Mouse (Mus musculus) midbrain, postnatal 0 days (tissue): Measurements from ENCODE around the gene Krtap19-2. TPM values are rescaled to one million over a fixed set of nuclear protein-coding genes. Genes with fewer than 3 reads are reported as not detected.

Source experiments
- ATAC-seq: fragments of 200-750 bp; cut with Nextera tagmentation; 2 replicates; pipeline ENCODE4 v1.8.0; 2017; ENCODE audit warnings: moderate number of reproducible peaks, mild to moderate bottlenecking, moderate TSS enrichment, moderate library complexity; ENCODE audit not compliant: low FRiP score
- DNase-seq: peaks from one replicate; pipeline ENCODE4 v3.0.0-alpha.2; 2015; ENCODE audit warnings: low spot score
- H3K27ac ChIP-seq: fragments of 300-500 bp; sonication (generic); 2 replicates; pipeline ENCODE4 v1.5.1; 2014; ENCODE audit warnings: low read depth, mild to moderate bottlenecking, low read length, mixed read lengths
- H3K27me3 ChIP-seq: fragments of 300-500 bp; sonication (generic); 2 replicates; pipeline ENCODE4 v1.6.1; 2014; ENCODE audit warnings: low read length, control low read depth, mixed read lengths; ENCODE audit not compliant: insufficient read depth
- H3K36me3 ChIP-seq: fragments of 300-500 bp; sonication (generic); 2 replicates; pipeline ENCODE4 v1.6.1; 2014; ENCODE audit warnings: low read length, control low read depth, mixed read lengths; ENCODE audit not compliant: insufficient read depth
- H3K4me1 ChIP-seq: fragments of 300-500 bp; sonication (generic); 2 replicates; pipeline ENCODE4 v1.6.1; 2014; ENCODE audit warnings: mild to moderate bottlenecking, control low read depth, antibody characterized with exemption, low read length, mixed read lengths; ENCODE audit not compliant: insufficient read depth
- H3K4me2 ChIP-seq: fragments of 300-500 bp; sonication (generic); 2 replicates; pipeline ENCODE4 v1.6.1; 2014; ENCODE audit warnings: low read depth, mild to moderate bottlenecking, low read length, mixed read lengths; ENCODE audit not compliant: poor library complexity, severe bottlenecking
- H3K4me3 ChIP-seq: fragments of 300-500 bp; sonication (generic); 2 replicates; pipeline ENCODE4 v1.5.1; 2014; ENCODE audit warnings: low read depth, mild to moderate bottlenecking, low read length, moderate library complexity
- H3K9ac ChIP-seq: fragments of 300-500 bp; sonication (generic); replicated peaks from 2 replicates; pipeline ENCODE4 v1.6.1; 2014; ENCODE audit warnings: mild to moderate bottlenecking, low read length, moderate library complexity, mixed read lengths; ENCODE audit not compliant: poor library complexity, severe bottlenecking
- H3K9me3 ChIP-seq: fragments of 300-500 bp; sonication (generic); 2 replicates; pipeline ENCODE4 v1.6.1; 2016; ENCODE audit warnings: low read length, control low read depth
- CTCF ChIP-seq: IDR thresholded peaks from 2 replicates; pipeline ENCODE4 v1.5.1; 2016; ENCODE audit warnings: antibody characterized with exemption, mild to moderate bottlenecking
- WGBS: fragments of 180-500 bp; shearing (Covaris S2); extraction: QIAGEN DNeasy Blood & Tissue Kit; methylation state at CpG from one replicate; pipeline ENCODE4 v1.1.7; 2014; 5-methylcytosine and 5-hydroxymethylcytosine counted together
- polyA plus RNA-seq: library from polyadenylated mRNA; unstranded; fragments of >200 nt; fragmentation: Nextera tagmentation; extraction: Ambion mirVana; gene quantifications from 2 replicates; pipeline ENCODE4 v1.2.1, GENCODE M21; 2015
- total RNA-seq: library from RNA; depleted of rRNA; stranded (reverse); fragments of >200 nt; gene quantifications from 2 replicates; pipeline ENCODE4 v1.2.3, GENCODE M21; 2014

The Krtap19-2 gene
- total and polyA plus RNA-seq, 2 experiments from 2014 or later = not detected

- Histone ChIP-seq H3K9ac (no peak overlapping the region), H3K36me3 (no peaks in the 10 kb centered on the region), H3K27ac (no peak overlapping the region), H3K9me3 (no peaks in the 10 kb centered on the region), H3K4me3 (no peak overlapping the region), H3K4me2 (no peak overlapping the region), H3K27me3 (no peaks in the 10 kb centered on the region), H3K4me1 (no peaks in the 10 kb centered on the region)
- ATAC-seq (no peak), DNase-seq (no peak)
- WGBS = 92% methylated on average over 4 of the region's 4 CpGs
- no peak for TF ChIP-seq CTCF
These were observed 9.1 kb downstream of the Krtap19-2 start for GRCm38 (mm10) chr16:88864887-88865407.

DNA sequence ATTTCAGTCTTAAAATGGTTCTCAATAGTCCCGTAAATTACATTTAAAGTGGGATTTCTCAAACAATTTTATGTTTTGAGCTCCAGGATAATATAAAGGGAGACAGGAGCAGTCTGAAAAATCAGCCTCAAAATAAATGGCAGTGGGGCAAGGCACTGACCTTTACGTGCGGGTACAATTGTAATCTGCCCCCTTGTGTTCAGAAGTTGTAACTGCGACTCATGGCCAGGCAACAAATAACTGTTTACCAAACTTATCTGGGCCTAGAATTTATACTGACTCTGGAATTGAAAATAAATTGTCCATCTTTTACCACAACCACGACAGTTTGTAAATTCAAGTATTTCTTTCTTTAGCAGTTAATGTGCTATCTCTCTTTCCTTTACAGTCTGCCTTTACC is 22.6 kb downstream of the Krtap19-2 start:
- Histone ChIP-seq H3K9me3 (no peaks in the 10 kb centered on the region), H3K27ac (no peak overlapping the region), H3K27me3 (no peaks in the 10 kb centered on the region), H3K4me3 (no peak overlapping the region), H3K9ac (no peak overlapping the region), H3K4me1 (no peaks in the 10 kb centered on the region), H3K36me3 (no peaks in the 10 kb centered on the region), H3K4me2 (no peak overlapping the region)
- ATAC-seq (no peak), DNase-seq (peak; percentile 9)
- 14% methylated on average over 5 of the region's 5 CpGs for WGBS
- TF ChIP-seq CTCF = peak; percentile 68

GRCm38 (mm10) chr16:88848558-88848957 is 25.5 kb downstream of the Krtap19-2 start:
- no peaks in the 10 kb centered on the region for H3K27me3 ChIP-seq
- 84% methylated on average over 4 of the region's 4 CpGs for WGBS
- H3K4me2 ChIP-seq = no peak overlapping the region
- no peaks in the 10 kb centered on the region for H3K36me3 ChIP-seq
- TF ChIP-seq CTCF = no peak
- no peaks in the 10 kb centered on the region for H3K9me3 ChIP-seq
- H3K9ac ChIP-seq = no peak overlapping the region
- no peak overlapping the region for H3K4me3 ChIP-seq
- H3K4me1 ChIP-seq = no peaks in the 10 kb centered on the region
- H3K27ac ChIP-seq = no peak overlapping the region
- no peak for ATAC-seq
- no peak for DNase-seq

DNA sequence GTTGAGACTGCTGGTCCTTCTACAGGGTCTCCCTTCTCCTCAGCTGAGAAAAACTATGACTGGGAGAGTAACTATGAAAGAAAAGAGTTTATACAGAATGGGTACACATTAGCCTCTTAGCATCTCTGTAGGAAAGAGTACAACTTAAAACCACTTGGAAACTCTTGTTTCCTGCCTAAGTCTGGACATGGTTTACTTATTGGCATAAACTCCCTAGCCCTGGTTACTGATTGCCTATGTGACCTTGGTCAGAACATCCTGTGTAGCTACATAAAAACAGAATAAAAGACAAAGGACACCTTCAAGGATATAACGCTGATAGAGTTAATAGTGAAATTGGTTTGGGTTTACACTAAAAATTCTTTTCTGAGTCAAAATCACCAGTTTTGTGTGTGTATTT is 26.7 kb downstream of the Krtap19-2 start:
- 97% methylated on average over 1 of the region's 1 CpGs for WGBS
- Histone ChIP-seq H3K27ac (no peak overlapping the region), H3K9ac (no peak overlapping the region), H3K4me1 (no peaks in the 10 kb centered on the region), H3K9me3 (no peaks in the 10 kb centered on the region), H3K27me3 (no peaks in the 10 kb centered on the region), H3K36me3 (no peaks in the 10 kb centered on the region), H3K4me3 (no peak overlapping the region), H3K4me2 (no peak overlapping the region)
- DNase-seq (no peak), ATAC-seq (no peak)
- TF ChIP-seq CTCF = no peak

- no peaks in the 10 kb centered on the region for H3K4me1 ChIP-seq
- ATAC-seq (no peak), DNase-seq (no peak)
- no peak for TF ChIP-seq CTCF
- H3K9me3 ChIP-seq = no peaks in the 10 kb centered on the region
- H3K27me3 ChIP-seq = no peaks in the 10 kb centered on the region
- H3K4me2 ChIP-seq = no peak overlapping the region
- H3K27ac ChIP-seq = no peak overlapping the region
- H3K4me3 ChIP-seq = no peak overlapping the region
- H3K9ac ChIP-seq = no peak overlapping the region
- no peaks in the 10 kb centered on the region for H3K36me3 ChIP-seq
- WGBS = 85% methylated on average over 3 of the region's 3 CpGs
These were observed 47.1 kb downstream of the Krtap19-2 start for GRCm38 (mm10) chr16:88826978-88827377.

DNA sequence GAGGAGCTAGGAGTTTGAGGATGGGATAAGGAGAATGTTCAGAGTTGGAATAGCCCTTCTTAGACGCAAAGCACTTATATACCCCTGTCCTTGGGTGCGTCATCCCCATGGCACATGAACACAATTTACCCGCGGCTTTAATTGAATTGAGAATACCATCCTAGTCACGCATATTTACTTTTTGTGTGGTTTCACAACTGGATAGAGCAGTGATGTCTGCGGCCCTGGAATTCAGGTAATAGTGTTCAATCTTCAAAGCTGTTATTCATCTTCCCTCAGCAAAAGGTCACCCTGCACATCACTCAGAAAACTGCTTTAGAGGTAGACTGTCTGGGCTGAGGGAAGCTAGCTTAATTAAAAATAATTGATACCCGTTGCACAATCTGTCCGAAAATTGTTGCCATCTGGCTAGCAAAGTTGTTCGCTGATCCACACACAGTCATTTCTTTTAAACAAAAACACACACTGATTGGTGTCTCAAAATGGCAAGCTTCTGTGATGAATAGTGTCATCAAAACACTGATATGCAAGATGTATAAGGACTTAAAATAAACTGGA is 47.9 kb downstream of the Krtap19-2 start, which contains the start of gene Krtap14:
Krtap14 (minus strand) TSS at position 51 of the 558 bp plus-strand sequence.
- H3K27ac ChIP-seq = no peak within 1 kb of the TSS
- H3K27me3 ChIP-seq = no peaks in the 10 kb centered on the region
- DNase-seq (peak; percentile 31), ATAC-seq (no peak)
- no peak within 1 kb of the TSS for H3K9ac ChIP-seq
- H3K9me3 ChIP-seq = no peaks in the 10 kb centered on the region
- H3K4me2 ChIP-seq = no peak within 1 kb of the TSS
- H3K4me1 ChIP-seq = no peaks in the 10 kb centered on the region
- no peak for TF ChIP-seq CTCF
- H3K36me3 ChIP-seq = no peaks in the 10 kb centered on the region
- 88% methylated on average over 9 of the region's 9 CpGs for WGBS
- no peak within 1 kb of the TSS for H3K4me3 ChIP-seq
